Mouse (Mus musculus): ENCODE data around the gene Smarcd1. TPM values are rescaled to one million over a fixed set of nuclear protein-coding genes. Genes with fewer than 3 reads are reported as not detected.

Gene Smarcd1
- polyA plus RNA-seq, 1 experiment from 2014 or later: 80.2 TPM

Other genes starting within 250 kb of the Smarcd1 start
- 11.6 and 12.3 TPM in 2 replicates for gene Nckap5l, start 244.4 kb upstream of the Smarcd1 start, polyA plus RNA-seq (2016; fragmentation: Nextera tagmentation; extraction: Ambion mirVana)
- 14.6 and 16.3 TPM in 2 replicates for gene Bcdin3d, start 227.4 kb upstream of the Smarcd1 start, polyA plus RNA-seq (2016; fragmentation: Nextera tagmentation; extraction: Ambion mirVana)
- 0.36 and 1.0 TPM in 2 replicates for gene Faim2, start 174.0 kb upstream of the Smarcd1 start, polyA plus RNA-seq (2016; fragmentation: Nextera tagmentation; extraction: Ambion mirVana)
- gene Aqp2, start 123.1 kb upstream of the Smarcd1 start, polyA plus RNA-seq (2016; fragmentation: Nextera tagmentation; extraction: Ambion mirVana): not detected in 2 replicates
- gene Aqp5, start 111.3 kb upstream of the Smarcd1 start, polyA plus RNA-seq (2016; fragmentation: Nextera tagmentation; extraction: Ambion mirVana): 0.33 TPM in 1 of 2 replicates, not detected in the other
- 0.08 TPM in 1 of 2 replicates, not detected in the other for gene Aqp6, start 100.7 kb upstream of the Smarcd1 start, polyA plus RNA-seq (2016; fragmentation: Nextera tagmentation; extraction: Ambion mirVana)
- 136 and 149 TPM in 2 replicates for gene Racgap1, start 50.5 kb upstream of the Smarcd1 start, polyA plus RNA-seq (2016; fragmentation: Nextera tagmentation; extraction: Ambion mirVana)
- 6.2 and 6.7 TPM in 2 replicates for gene Asic1, start 31.8 kb upstream of the Smarcd1 start, polyA plus RNA-seq (2016; fragmentation: Nextera tagmentation; extraction: Ambion mirVana)
- not detected in 2 replicates for gene Gm17349, start 3.4 kb downstream of the Smarcd1 start, polyA plus RNA-seq (2016; fragmentation: Nextera tagmentation; extraction: Ambion mirVana)
- 0.34 and 0.54 TPM in 2 replicates for gene Gpd1, start 15.4 kb downstream of the Smarcd1 start, polyA plus RNA-seq (2016; fragmentation: Nextera tagmentation; extraction: Ambion mirVana)
- gene Cox14, start 23.5 kb downstream of the Smarcd1 start, polyA plus RNA-seq (2016; fragmentation: Nextera tagmentation; extraction: Ambion mirVana): 148 and 161 TPM in 2 replicates
- gene Cers5, start 70.8 kb downstream of the Smarcd1 start, polyA plus RNA-seq (2016; fragmentation: Nextera tagmentation; extraction: Ambion mirVana): 70.1 and 74.9 TPM in 2 replicates
- gene Lima1, start 173.3 kb downstream of the Smarcd1 start, polyA plus RNA-seq (2016; fragmentation: Nextera tagmentation; extraction: Ambion mirVana): 86.5 and 92.7 TPM in 2 replicates

Data from embryonic facial prominence, embryonic 12.5 days (tissue).